Mouse (Mus musculus): Measurements from ENCODE around the gene Phf12.
A peak's percentile ranks its signal among the peaks of the same experiment; 100 is the strongest.
"Not testable (repeated sequence)": the region's sequence is repeated elsewhere in the genome, so short reads cannot be mapped to it uniquely, and the experiment has no call there.

Phf12 gene

GRCm38 (mm10) chr11:78031947-78032808, 49.6 kb downstream of the Phf12 start, which contains the start of gene Dhrs13:
Gene Dhrs13, plus strand, starts transcription at chr11:78032280.
- peak; percentile 95 for DNase-seq (ENCODE audit: inconsistent ontology term)

- DNase-seq (ENCODE audit: inconsistent ontology term) = no peak
Measured at GRCm38 (mm10) chr11:78032809-78033195, 50.2 kb downstream of the Phf12 start.

GRCm38 (mm10) chr11:78033931-78034617, 51.5 kb downstream of the Phf12 start:
- DNase-seq (ENCODE audit: inconsistent ontology term) = no peak

- no peak for DNase-seq (ENCODE audit: inconsistent ontology term)
Measured at GRCm38 (mm10) chr11:78036791-78037190, 54.2 kb downstream of the Phf12 start.

- peak; percentile 78 for DNase-seq (ENCODE audit: inconsistent ontology term)
Measured at GRCm38 (mm10) chr11:78037831-78038752, 55.5 kb downstream of the Phf12 start, which contains the start of gene Flot2. Gene Flot2, plus strand, starts transcription at chr11:78037931.

- DNase-seq (ENCODE audit: inconsistent ontology term) = no peak
Measured at GRCm38 (mm10) chr11:78040878-78041277, 58.3 kb downstream of the Phf12 start.

GRCm38 (mm10) chr11:78042290-78042870, 59.8 kb downstream of the Phf12 start:
- not testable (repeated sequence) for DNase-seq (ENCODE audit: inconsistent ontology term)

- peak; percentile 83 for DNase-seq (ENCODE audit: inconsistent ontology term)
Measured at GRCm38 (mm10) chr11:78044758-78045251, 62.3 kb downstream of the Phf12 start.

- DNase-seq (ENCODE audit: inconsistent ontology term) = not testable (repeated sequence)
Measured at GRCm38 (mm10) chr11:78048637-78049036, 66.1 kb downstream of the Phf12 start.

GRCm38 (mm10) chr11:78053078-78053477, 70.5 kb downstream of the Phf12 start:
- no peak for DNase-seq (ENCODE audit: inconsistent ontology term)

- DNase-seq (ENCODE audit: inconsistent ontology term) = no peak
Measured at GRCm38 (mm10) chr11:78056946-78057345, 74.4 kb downstream of the Phf12 start.

- DNase-seq (ENCODE audit: inconsistent ontology term) = peak; percentile 83
Measured at GRCm38 (mm10) chr11:78059833-78060757, 77.5 kb downstream of the Phf12 start.

GRCm38 (mm10) chr11:78062563-78062962, 80.0 kb downstream of the Phf12 start:
- DNase-seq (ENCODE audit: inconsistent ontology term) = no peak

- DNase-seq (ENCODE audit: inconsistent ontology term) = no peak
Measured at GRCm38 (mm10) chr11:78065906-78066305, 83.4 kb downstream of the Phf12 start.

- no peak for DNase-seq (ENCODE audit: inconsistent ontology term)
Measured at GRCm38 (mm10) chr11:78066641-78067040, 84.1 kb downstream of the Phf12 start.

- no peak for DNase-seq (ENCODE audit: inconsistent ontology term)
Measured at GRCm38 (mm10) chr11:78067566-78067965, 85.0 kb downstream of the Phf12 start.

GRCm38 (mm10) chr11:78069130-78069529, 86.6 kb downstream of the Phf12 start:
- DNase-seq (ENCODE audit: inconsistent ontology term) = no peak

GRCm38 (mm10) chr11:78069646-78070045, 87.1 kb downstream of the Phf12 start:
- DNase-seq (ENCODE audit: inconsistent ontology term) = no peak

- no peak for DNase-seq (ENCODE audit: inconsistent ontology term)
Measured at GRCm38 (mm10) chr11:78071938-78072337, 89.4 kb downstream of the Phf12 start.

Data from Muller cell, postnatal 12 days (primary cell).